Mouse (Mus musculus) cortical plate, adult 2 months (tissue): ENCODE measurements around the gene Nek5. TPM values are rescaled to one million over a fixed set of nuclear protein-coding genes. Genes with fewer than 3 reads are reported as not detected.
"Not testable (repeated sequence)": the region's sequence is repeated elsewhere in the genome, so short reads cannot be mapped to it uniquely, and the experiment has no call there.

Source experiments
- H3K27ac ChIP-seq: fragments of 200-500 bp; 2 replicates; pipeline ENCODE4 v1.5.1; 2012; ENCODE audit warnings: low read length, control low read depth, inconsistent platforms; ENCODE audit not compliant: insufficient read depth
- H3K4me1 ChIP-seq: fragments of 200-500 bp; 2 replicates; pipeline ENCODE4 v1.6.1; 2011; ENCODE audit warnings: low read length; ENCODE audit not compliant: control insufficient read depth, insufficient read depth
- H3K4me3 ChIP-seq: fragments of 200-500 bp; 2 replicates; pipeline ENCODE4 v1.5.1; 2011; ENCODE audit warnings: mild to moderate bottlenecking, low read length, control low read depth; ENCODE audit not compliant: insufficient read depth
- CTCF ChIP-seq: fragments of 200-500 bp; IDR thresholded peaks from 2 replicates; pipeline ENCODE4 v1.5.1; 2011; ENCODE audit warnings: mild to moderate bottlenecking, control low read depth, low read length; ENCODE audit not compliant: insufficient read depth; ENCODE audit errors: extremely low read depth
- POLR2A ChIP-seq: fragments of 200-500 bp; IDR thresholded peaks from 2 replicates; pipeline ENCODE4 v1.6.1; 2011; ENCODE audit warnings: mild to moderate bottlenecking, low read length, control low read depth; ENCODE audit not compliant: insufficient read depth; ENCODE audit errors: extremely low read depth
- polyA plus RNA-seq: library from polyadenylated mRNA; depleted of rRNA; stranded (reverse); fragments of >200 nt; gene quantifications from 2 replicates; pipeline ENCODE4 v1.2.3, GENCODE M21; 2012

Gene Nek5
- polyA plus RNA-seq, 1 experiment: 0.33 TPM

DNA sequence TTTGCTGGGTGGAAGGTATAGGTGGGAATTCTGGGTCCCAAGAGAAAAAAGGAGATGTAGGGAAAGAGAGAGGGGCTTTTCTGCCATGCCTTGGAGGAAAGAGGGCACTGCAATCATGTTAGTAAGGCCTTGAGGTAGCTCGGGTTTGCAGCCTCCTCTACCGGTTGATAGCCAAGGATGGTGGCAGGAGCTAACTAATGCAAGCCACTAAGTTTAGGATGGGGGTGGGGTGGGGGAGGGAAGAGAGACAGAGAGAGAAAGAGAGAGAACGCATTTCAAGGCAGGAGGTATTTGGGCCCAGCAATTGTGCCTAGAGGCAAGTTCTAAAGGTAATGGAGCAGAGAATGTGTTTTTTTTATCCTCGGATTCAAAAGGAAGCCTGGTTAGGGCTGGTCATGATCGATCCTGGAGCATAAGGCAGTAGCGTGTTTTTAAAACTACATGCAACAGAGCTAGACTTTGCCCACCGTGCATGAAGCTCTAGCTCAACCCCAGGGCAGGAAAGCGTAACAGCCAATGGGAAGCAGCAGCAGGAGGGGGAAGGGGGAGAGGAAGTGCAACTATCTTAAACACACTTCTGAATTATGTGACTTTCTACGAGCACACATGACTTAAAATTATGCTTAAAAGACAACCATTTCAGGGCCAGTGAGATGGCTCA is 23.0 kb upstream of the Nek5 start:
- Histone ChIP-seq H3K4me3 (no peak overlapping the region), H3K27ac (no peak overlapping the region), H3K4me1 (no peaks in the 10 kb centered on the region)
- TF ChIP-seq POLR2A: no peak
- TF ChIP-seq CTCF: no peak

DNA sequence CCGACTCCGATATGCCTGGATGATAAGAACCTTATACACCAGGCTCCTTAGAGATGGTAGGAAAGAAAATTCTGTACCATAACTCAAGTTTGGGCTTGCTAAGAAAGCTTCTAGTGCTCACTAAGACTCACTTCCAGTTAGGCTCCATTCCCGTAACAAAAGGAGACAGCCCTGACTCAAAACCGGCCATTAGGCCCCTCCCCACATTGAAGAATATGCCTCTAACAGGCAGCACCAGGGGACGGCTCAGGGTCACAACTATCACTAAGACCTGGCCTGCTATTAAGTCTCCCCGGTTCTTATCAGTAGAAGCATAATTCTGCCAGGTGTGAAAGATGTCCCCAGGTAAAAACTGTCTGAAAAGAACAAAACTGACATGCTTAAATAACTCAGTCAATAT is 21.0 kb upstream of the Nek5 start:
- no peak for TF ChIP-seq CTCF
- TF ChIP-seq POLR2A: no peak
- H3K4me1 ChIP-seq: no peaks in the 10 kb centered on the region
- H3K4me3 ChIP-seq: no peak overlapping the region
- no peak overlapping the region for H3K27ac ChIP-seq

DNA sequence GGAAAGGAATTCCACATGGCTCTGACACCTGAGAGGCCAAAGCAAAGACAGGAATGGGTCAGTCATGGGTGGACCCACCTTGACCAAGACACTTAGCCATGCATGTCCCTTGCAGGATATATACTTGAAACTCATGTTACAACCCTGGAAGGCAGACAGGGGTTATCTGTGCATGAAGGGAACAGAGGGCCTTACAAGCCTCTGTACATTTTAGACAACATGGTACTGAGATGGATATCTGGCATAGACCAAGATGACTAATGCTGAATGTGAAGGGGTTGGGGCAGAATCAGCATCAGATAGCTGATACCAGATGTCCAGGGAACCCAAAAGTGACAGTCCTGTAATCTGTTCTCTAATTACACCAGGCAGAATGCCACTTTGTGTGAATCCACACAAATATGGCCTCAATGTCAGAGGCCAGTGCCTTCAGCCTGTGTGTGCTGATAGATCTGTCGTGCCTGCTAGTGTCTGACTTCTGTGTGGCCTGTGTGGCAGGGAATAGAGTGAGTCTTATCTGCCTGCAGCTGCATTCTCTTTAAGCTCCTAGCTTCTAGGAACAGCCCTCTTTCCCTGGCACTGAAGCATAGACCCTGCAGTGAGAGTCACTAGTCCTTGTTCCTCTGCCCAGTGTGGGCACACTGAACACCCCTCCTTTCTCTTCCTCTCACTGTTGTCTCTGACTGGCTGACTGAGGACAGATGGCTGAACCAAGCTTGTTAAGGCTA is 19.1 kb upstream of the Nek5 start:
- no peak for TF ChIP-seq POLR2A
- no peak for TF ChIP-seq CTCF
- H3K4me3 ChIP-seq: no peak overlapping the region
- H3K27ac ChIP-seq: no peak overlapping the region
- no peaks in the 10 kb centered on the region for H3K4me1 ChIP-seq

DNA sequence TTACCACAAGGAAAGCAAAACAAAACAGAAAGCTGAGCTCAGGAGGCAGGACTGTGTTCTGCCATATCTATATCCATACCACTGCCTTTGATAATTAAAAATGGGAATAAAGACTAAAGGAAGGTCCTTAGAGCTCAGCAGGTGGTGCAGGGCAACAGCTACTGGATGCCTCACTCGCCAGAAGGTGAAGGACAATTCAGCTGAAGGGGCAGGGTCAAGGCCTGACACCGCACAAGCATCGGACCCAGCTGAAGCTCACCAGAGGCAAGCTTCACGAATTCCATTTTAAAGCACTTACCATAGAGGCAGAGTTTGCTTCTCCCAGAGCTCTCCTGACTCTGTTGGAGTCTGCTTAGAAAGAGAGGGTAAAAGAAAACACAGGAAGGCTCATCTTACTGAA is 17.7 kb upstream of the Nek5 start:
- Histone ChIP-seq H3K27ac (no peak overlapping the region), H3K4me1 (no peaks in the 10 kb centered on the region), H3K4me3 (no peak overlapping the region)
- TF ChIP-seq POLR2A (no peak), CTCF (no peak)

DNA sequence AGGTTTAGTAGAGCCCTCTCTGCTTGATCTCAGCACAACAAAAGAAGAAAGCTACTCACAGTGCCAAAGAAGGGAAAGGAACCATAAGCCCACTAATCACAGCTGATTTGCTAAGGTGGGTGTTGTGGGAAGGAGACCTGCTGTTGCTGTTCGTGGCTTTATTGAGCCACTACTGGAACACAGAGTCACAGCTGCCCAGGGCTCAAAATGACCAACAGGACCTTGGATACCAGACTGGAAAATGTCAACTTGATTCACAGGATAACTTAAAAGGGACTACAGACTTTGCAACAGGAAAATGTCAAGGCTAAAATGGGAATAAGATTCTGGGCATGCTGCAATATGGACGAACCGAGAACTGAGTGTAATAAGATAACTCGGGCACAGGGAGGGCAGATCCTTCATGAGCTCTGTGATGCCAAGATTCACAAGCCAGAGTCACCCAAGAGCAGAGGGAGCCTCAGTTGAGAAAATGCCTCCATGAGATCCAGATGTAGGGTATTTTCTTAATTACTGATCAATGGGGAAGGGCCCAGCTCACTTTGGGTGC is 17.1 kb upstream of the Nek5 start:
- Histone ChIP-seq H3K4me1 (no peaks in the 10 kb centered on the region), H3K27ac (no peak overlapping the region), H3K4me3 (no peak overlapping the region)
- TF ChIP-seq POLR2A (no peak), CTCF (no peak)

DNA sequence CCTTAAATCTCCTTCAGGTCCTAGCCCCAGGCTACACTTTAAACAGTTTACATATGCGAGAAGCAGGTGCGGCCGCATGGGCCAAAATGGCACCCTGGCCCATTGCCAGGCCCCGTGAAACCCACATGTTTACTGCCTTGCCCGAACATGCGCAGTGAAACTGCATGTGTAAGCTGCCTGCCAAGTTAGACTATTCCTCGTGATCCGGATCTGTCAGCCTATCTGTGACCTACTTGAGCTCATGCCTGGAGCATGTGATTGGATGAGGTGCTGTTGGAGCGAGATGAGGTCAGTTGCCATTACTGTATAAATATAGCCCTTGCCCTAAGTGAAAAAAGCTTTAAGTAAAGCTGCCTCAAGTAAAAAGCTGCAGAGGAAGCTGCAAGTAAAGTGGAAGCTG is 11.6 kb upstream of the Nek5 start:
- H3K4me1 ChIP-seq, H3K27ac ChIP-seq, H3K4me3 ChIP-seq: not testable (repeated sequence)

DNA sequence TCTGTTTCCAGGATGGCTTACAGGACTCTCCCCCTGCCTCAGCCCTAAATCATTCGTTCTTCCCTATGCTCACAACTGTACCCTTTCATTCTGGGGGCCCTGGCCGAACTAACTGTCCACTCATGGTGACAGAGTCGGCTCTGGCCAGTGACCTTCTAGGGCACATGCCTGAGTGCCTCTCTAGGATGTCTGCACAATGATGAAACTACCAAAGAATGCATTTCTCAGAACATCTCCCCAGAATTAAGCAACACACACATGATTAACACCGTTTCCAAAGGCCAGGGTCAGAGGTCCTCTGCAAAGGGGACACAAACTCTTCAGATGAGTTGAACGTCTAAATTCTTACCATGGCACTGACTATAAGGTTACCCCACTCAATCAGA is 9.9 kb upstream of the Nek5 start:
- H3K27ac ChIP-seq: no peak overlapping the region
- H3K4me3 ChIP-seq: no peak overlapping the region
- TF ChIP-seq POLR2A: no peak
- no peak for TF ChIP-seq CTCF
- no peaks in the 10 kb centered on the region for H3K4me1 ChIP-seq

DNA sequence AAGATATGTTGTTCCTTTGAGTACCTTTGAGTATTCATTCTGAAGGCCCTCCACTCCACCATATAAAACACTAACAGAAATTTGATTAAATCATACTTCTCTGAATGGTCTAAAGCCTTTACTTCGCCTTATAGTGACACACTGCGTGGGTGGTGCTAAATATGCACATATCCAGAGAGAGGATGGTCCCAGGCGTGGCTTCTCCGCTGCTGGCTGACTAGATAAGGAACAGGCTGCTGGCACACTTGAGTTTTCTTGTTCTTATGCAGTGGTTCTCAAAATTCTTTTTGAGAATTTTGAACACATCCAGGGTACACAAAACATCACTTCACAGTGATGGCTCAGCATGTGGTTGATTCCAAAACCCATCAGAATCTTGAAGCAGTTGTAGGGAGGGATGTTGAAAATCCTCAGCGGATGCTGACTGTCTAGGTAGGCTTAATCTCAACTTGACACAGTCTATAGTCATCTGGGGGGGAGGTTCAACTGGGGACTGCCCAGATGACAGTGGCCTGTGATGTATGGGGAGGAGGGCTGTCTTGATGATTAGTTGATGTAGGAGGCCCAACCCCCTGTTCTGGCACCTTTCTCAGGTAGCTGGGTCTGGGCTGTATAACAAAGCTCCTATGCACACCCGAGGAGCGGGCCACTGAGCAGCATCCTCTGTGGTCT is 9.4 kb upstream of the Nek5 start:
- no peak for TF ChIP-seq CTCF
- no peak for TF ChIP-seq POLR2A

DNA sequence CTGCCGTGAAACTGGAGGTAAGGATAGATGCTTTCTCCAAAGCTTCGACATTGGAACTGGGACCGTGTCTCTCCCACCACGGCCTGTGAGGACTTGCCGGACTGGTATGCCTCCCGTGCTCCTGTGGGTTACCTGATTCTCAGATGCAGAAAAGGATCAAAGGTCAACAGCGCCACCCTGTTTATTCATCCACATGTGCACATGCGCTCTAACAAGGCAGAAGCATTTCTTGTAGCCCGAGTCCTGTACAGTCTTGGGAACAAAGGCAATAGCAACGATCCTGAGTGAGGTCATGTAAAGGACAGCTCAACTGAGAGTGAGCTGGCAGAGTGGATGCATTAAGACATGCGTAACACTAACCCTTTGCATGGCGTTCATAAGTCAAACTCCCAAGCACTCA is 7.2 kb upstream of the Nek5 start:
- TF ChIP-seq CTCF (no peak), POLR2A (no peak)
- Histone ChIP-seq H3K4me3 (no peak overlapping the region), H3K4me1 (no peaks in the 10 kb centered on the region), H3K27ac (no peak overlapping the region)

More for the DNA sequence above, 9.4 kb upstream of the Nek5 start:
- Histone ChIP-seq H3K4me3 (no peak overlapping the region), H3K4me1 (no peaks in the 10 kb centered on the region), H3K27ac (no peak overlapping the region)

DNA sequence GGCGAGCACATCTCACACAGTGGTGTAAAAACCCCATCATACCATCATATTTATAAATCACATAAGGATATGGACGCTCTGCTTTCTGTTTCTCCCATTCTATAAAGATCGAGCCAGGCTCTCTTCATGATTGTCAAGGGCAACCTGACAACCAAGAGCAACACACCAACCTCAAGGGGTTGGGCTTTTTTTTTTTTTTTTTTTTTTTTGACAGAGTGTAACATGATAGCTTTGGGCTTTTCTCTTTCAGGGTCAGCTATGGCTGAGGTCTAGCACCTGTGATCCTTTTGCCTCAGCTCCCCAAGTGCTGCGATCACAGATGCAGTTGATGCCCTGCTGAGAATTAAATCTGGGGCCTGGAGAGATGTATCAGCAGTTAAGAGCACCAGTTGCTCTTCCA is 17.8 kb downstream of the Nek5 start:
- Histone ChIP-seq H3K4me1 (no peaks in the 10 kb centered on the region), H3K4me3 (no peak overlapping the region), H3K27ac (no peak overlapping the region)
- TF ChIP-seq CTCF: no peak
- TF ChIP-seq POLR2A: no peak
